Mouse (Mus musculus) kidney, embryonic 16.5 days (tissue): ENCODE measurements around the gene Chchd6. TPM values are rescaled to one million over a fixed set of nuclear protein-coding genes. Genes with fewer than 3 reads are reported as not detected.
A peak's percentile ranks its signal among the peaks of the same experiment; 100 is the strongest.

Experiments used
- ATAC-seq: fragments of 200-750 bp; cut with Nextera tagmentation; 2 replicates; pipeline ENCODE4 v1.8.0; 2017; ENCODE audit warnings: moderate TSS enrichment; ENCODE audit not compliant: low FRiP score, low TSS enrichment
- H3K27ac ChIP-seq: fragments of 300-500 bp; sonication (generic); 2 replicates; pipeline ENCODE4 v1.5.1; 2014; ENCODE audit warnings: low read length
- H3K27me3 ChIP-seq: fragments of 300-500 bp; sonication (generic); 2 replicates; pipeline ENCODE4 v1.6.1; 2014; ENCODE audit warnings: low read length, control low read depth, mixed read lengths; ENCODE audit not compliant: insufficient read depth
- H3K36me3 ChIP-seq: fragments of 300-500 bp; sonication (generic); 2 replicates; pipeline ENCODE4 v1.6.1; 2014; ENCODE audit warnings: low read length, control low read depth, mixed read lengths; ENCODE audit not compliant: insufficient read depth
- H3K4me1 ChIP-seq: fragments of 300-500 bp; sonication (generic); 2 replicates; pipeline ENCODE4 v1.6.1; 2014; ENCODE audit warnings: low read length, control low read depth, mixed read lengths; ENCODE audit not compliant: insufficient read depth
- H3K4me2 ChIP-seq: fragments of 300-500 bp; sonication (generic); replicated peaks from 2 replicates; pipeline ENCODE4 v1.6.1; 2014; ENCODE audit warnings: low read depth, low read length
- H3K4me3 ChIP-seq: fragments of 300-500 bp; sonication (generic); 2 replicates; pipeline ENCODE4 v1.5.1; 2014; ENCODE audit warnings: mild to moderate bottlenecking, low read length
- H3K9ac ChIP-seq: fragments of 300-500 bp; sonication (generic); replicated peaks from 2 replicates; pipeline ENCODE4 v1.6.1; 2014; ENCODE audit warnings: low read length
- H3K9me3 ChIP-seq: fragments of 300-500 bp; sonication (generic); 2 replicates; pipeline ENCODE4 v1.6.1; 2016; ENCODE audit warnings: low read length, control low read depth
- WGBS: fragments of 180-500 bp; shearing (Covaris S2); extraction: QIAGEN DNeasy Blood & Tissue Kit; methylation state at CpG from one replicate; pipeline ENCODE4 v1.1.7; 2014; 5-methylcytosine and 5-hydroxymethylcytosine counted together
- polyA plus RNA-seq: library from polyadenylated mRNA; unstranded; fragments of >200 nt; fragmentation: Nextera tagmentation; extraction: Ambion mirVana; gene quantifications from 2 replicates; pipeline ENCODE4 v1.2.1, GENCODE M21; 2015

The Chchd6 gene
- 67.5 and 72.3 TPM in 2 replicates for polyA plus RNA-seq

DNA sequence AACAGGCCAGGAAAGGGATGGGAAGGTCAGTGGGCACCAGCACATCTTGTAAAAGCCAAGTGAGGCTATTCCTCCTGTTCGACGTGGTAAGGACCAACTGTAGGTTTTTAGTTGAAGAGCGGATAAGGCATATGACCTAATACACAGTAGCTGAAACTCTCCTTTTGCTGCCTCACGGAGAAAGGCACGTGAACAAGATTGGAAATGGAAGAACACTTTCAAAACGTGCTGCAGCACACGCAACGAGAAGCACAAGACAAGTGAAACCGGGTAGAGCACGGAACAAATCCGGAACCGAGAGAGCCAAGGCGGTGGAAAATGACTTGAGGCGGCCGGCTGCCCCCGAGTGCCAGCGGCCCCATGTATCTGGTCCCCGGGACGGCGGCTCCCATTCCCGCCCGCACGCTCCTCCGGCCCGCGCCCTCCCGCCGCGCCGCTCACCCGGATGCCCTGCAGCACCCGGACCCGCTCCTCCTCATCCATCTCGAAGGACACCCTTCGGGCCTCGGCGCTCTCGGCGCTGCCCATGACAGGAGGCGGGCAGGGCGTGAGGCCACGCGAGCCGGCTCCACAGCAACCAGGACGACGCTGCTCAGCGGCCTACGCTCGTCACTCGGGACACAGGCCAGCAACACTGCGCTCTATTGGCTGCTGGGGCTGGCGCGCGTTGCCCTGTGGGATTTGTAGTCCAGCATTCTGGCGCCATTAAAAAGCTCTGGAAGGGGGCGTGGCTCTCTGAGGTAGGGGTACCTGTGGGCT lies at the start of gene Chchd6:
Gene Chchd6 (minus strand): TSS at position 635 of the 759 bp plus-strand sequence.
- H3K27me3 ChIP-seq = no peaks in the 10 kb centered on the region
- peak within 1 kb of the TSS; percentile 79 for H3K4me3 ChIP-seq
- peaks cover 8% of the 10 kb centered on the region; the same call in 1 of the 2 replicates for H3K9me3 ChIP-seq
- H3K9ac ChIP-seq = peak within 1 kb of the TSS; percentile 78
- under 1% methylated on average over 54 of the region's 56 CpGs for WGBS
- peak; percentile 100 for ATAC-seq
- peak within 1 kb of the TSS; percentile 85 for H3K4me2 ChIP-seq
- H3K36me3 ChIP-seq = no peaks in the 10 kb centered on the region
- H3K27ac ChIP-seq = no peak within 1 kb of the TSS
- peaks cover 5% of the 10 kb centered on the region for H3K4me1 ChIP-seq

DNA sequence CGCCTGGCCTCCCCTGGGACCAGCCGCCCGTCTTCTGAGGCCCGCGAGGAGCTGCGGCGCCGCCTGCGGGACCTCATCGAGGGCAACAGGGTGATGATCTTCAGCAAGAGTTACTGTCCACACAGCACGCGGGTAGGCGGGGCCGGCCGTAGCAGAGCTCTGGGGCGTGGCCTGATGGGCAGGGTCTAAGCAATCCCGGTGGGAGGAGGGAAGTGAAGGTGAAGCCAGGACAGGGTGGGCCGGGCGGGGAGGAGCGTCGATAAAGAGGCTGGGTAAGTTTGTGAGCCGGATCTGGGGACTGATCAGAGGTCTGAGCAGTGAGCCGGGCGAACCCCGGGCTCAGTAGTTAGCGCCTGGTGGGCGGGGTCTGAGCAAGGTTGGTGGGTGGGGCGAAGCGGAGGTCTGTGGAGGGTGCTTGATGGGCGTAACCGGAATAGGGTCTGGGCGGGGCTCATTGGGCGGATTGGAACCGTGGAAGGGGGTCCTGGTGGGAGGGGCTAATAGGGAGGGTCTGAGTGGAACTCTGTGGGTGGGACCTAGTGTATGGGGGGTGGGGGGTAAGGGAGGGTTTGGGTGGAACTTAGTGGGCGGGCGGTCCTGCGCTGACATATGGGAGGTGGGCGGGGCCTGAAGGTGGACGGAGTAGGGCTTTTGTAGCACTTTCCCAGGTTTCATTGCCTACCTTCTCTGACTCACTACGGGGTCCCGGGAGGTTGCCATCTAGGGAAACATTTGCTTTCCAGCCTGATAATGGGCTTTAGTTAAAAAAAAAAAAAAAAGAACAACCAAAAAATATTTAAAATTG lies 49.0 kb upstream of the Chchd6 start:
- Histone ChIP-seq H3K9ac (peak overlapping the region; percentile 70), H3K4me1 (peaks cover 7% of the 10 kb centered on the region; the same call in 1 of the 2 replicates), H3K27ac (peak overlapping the region; percentile 97), H3K4me2 (peak overlapping the region; percentile 93), H3K36me3 (no peaks in the 10 kb centered on the region), H3K4me3 (peak overlapping the region; percentile 68), H3K27me3 (no peaks in the 10 kb centered on the region), H3K9me3 (no peaks in the 10 kb centered on the region)
- WGBS = 0% methylated on average over 40 of the region's 41 CpGs
- ATAC-seq = peak; percentile 96

DNA sequence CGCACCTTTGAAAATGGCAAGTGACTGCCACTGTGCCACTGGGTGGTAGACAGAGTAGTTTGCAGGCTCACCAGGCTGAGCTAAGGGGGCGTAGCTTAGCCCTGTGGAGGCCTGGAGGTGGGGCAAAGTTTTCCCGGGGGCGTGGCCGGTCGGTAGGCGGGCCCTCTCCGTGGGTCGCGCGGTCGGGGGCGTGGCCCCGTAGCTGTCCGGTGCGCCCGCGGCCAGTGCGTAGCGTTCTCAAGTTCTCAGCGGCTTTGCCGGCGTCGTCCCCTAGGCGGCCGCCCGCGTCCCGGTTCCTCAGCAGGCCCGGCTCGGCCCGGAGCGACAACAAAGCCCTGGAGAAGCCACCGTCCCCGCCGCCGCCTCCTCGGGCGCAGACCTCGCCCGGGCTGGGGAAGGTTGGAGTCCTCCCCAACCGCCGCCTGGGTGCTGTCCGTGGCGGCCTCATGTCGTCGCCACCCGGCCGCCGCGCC lies 48.4 kb upstream of the Chchd6 start, which contains the start of gene Txnrd3:
Gene Txnrd3 (plus strand): TSS at position 191 of the 473 bp plus-strand sequence.
- H3K27me3 ChIP-seq = no peaks in the 10 kb centered on the region
- H3K4me1 ChIP-seq = peaks cover 7% of the 10 kb centered on the region; the same call in 1 of the 2 replicates
- H3K9me3 ChIP-seq = no peaks in the 10 kb centered on the region
- peak; percentile 94 for ATAC-seq
- no peaks in the 10 kb centered on the region for H3K36me3 ChIP-seq
- peak within 1 kb of the TSS; percentile 97 for H3K27ac ChIP-seq
- 1% methylated on average over 38 of the region's 51 CpGs for WGBS
- peak within 1 kb of the TSS; percentile 70 for H3K9ac ChIP-seq
- peak within 1 kb of the TSS; percentile 93 for H3K4me2 ChIP-seq
- peak within 1 kb of the TSS; percentile 68 for H3K4me3 ChIP-seq

DNA sequence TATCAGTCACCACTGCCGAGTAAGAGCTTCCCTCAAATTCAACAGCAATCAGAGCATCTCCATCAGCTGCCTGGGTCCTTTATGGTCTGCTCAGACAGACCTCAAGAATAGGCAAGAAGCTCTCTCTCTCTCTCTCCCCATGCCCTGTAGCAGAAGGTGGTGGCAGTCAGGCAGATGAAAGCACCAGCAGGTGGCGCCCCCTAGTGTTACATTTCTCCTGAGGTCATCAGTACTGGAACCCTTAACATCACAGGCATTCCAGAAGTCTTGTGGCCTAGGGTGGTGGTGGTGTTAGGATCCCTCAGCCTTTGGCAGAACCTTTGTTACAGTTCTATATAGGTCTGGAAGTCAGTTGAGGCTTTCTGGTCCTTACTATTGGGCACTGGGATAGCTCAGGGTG lies 43.6 kb upstream of the Chchd6 start:
- no peak for ATAC-seq
- Histone ChIP-seq H3K4me1 (peaks cover 7% of the 10 kb centered on the region; the same call in 1 of the 2 replicates), H3K9ac (no peak overlapping the region), H3K4me2 (no peak overlapping the region), H3K9me3 (no peaks in the 10 kb centered on the region), H3K27ac (no peak overlapping the region), H3K27me3 (no peaks in the 10 kb centered on the region), H3K4me3 (no peak overlapping the region), H3K36me3 (no peaks in the 10 kb centered on the region)
- WGBS = 41% methylated on average over 2 of the region's 2 CpGs

DNA sequence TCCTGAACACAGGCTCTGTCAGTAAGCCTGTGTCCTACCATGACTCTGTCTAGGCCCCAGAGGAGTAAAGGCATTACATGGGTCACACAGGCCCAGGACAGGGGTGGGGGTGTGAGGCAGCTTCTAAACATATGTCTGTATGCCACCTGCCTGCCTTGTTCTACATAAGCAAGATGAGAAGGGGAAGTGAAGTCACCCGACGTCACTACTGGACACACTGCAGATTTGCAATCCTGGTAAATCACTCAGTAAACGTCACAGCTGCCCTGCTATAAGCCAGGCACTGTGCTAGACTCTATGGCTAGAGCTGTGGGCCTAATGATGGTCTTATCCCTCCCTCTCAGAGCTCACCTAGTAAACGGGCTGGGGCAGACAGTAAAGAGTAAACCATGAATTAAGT lies 42.5 kb upstream of the Chchd6 start:
- no peaks in the 10 kb centered on the region for H3K9me3 ChIP-seq
- peaks cover under 1% of the 10 kb centered on the region; the same call in 1 of the 2 replicates for H3K4me1 ChIP-seq
- H3K27ac ChIP-seq = no peak overlapping the region
- H3K36me3 ChIP-seq = no peaks in the 10 kb centered on the region
- ATAC-seq = no peak
- no peak overlapping the region for H3K4me2 ChIP-seq
- 68% methylated on average over 4 of the region's 4 CpGs for WGBS
- H3K4me3 ChIP-seq = no peak overlapping the region
- no peak overlapping the region for H3K9ac ChIP-seq
- no peaks in the 10 kb centered on the region for H3K27me3 ChIP-seq

DNA sequence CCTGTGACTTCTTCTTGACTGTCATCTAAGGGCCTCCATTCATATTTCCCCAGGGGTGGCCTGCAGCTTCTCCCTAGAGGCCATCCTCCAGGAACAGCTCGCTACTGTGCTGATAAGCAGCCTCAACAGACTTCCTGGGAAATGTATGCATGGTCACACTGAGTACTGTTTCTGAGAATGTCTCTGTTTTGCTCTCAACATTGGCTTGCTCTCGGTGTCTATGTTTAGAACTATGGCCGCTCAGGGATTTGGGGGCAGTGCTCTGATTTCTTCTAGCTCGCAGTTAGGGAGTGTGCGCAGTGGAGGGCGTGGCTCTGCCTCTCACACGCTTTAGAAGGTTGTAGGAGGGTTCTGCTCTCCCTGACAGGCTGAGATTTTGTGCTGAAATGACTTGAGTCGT lies 38.9 kb upstream of the Chchd6 start:
- no peaks in the 10 kb centered on the region for H3K9me3 ChIP-seq
- 45% methylated on average over 8 of the region's 8 CpGs for WGBS
- H3K4me2 ChIP-seq = no peak overlapping the region
- no peaks in the 10 kb centered on the region for H3K36me3 ChIP-seq
- H3K9ac ChIP-seq = no peak overlapping the region
- H3K4me1 ChIP-seq = 0 out of 2 replicates have a peak, but pooled peaks cover 3% of the 10 kb centered on the region
- H3K27me3 ChIP-seq = no peaks in the 10 kb centered on the region
- no peak for ATAC-seq
- H3K4me3 ChIP-seq = no peak overlapping the region
- H3K27ac ChIP-seq = no peak overlapping the region

DNA sequence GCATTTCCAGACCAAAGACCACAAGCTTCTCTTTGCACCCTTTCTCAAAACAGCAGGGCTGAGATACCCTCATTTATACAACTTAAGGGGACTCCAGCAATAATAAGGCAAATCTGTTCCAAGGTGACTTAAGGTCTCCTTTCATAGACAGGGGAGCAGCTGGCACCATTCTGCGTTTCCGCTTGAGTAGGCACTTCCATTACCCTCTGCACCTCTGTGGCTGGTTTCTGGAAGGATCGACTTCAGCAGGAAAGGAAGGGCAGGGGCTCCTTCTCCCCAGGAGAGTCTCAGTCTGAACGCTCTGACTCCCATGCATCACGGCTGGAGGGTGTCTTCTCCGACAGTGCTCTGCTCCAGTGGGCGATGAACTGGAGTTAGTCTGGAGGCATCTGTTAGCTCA lies 37.7 kb upstream of the Chchd6 start:
- H3K4me2 ChIP-seq = no peak overlapping the region
- H3K4me3 ChIP-seq = no peak overlapping the region
- no peak overlapping the region for H3K9ac ChIP-seq
- no peak for ATAC-seq
- H3K9me3 ChIP-seq = no peaks in the 10 kb centered on the region
- no peaks in the 10 kb centered on the region for H3K27me3 ChIP-seq
- no peak overlapping the region for H3K27ac ChIP-seq
- 30% methylated on average over 7 of the region's 7 CpGs for WGBS
- no peaks in the 10 kb centered on the region for H3K36me3 ChIP-seq
- H3K4me1 ChIP-seq = 0 out of 2 replicates have a peak, but pooled peaks cover 3% of the 10 kb centered on the region

DNA sequence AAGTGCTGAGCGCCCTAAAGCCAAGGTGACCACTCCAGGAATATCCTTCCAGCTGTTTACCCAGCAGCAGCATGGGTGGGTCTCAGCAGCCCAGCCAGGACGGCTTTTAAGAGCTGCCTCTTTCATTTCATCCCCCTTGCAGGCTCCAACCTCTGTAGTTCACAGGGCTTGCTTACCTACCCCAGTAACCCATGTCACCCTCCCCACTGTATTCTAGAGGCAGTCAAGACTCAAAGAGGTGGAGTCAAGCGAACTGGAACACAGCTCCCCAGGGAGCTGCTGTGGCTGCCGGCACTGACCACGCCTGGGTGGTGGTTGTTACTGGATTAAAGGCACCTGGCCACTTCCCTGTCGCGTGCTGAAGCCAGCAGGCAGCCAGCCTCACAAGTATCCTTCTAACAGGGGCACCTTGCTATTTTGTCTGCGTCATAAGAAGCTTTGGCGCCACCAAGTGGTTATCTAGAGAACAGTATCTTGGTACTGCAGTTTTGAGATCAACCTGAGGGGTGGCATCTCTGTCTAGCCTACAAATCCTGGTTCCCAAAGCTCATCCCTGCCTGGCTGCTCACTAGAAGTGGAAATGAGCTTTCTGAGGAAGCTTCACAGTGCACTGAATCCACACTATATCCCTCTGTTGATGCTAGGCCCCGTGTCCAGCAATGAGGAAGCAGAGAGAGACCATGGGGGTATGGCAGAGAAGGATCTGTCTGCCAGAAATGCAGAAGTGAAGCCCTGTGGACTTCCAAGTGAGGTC lies 36.5 kb upstream of the Chchd6 start:
- no peaks in the 10 kb centered on the region for H3K9me3 ChIP-seq
- no peak overlapping the region for H3K27ac ChIP-seq
- no peaks in the 10 kb centered on the region for H3K27me3 ChIP-seq
- H3K4me1 ChIP-seq = 0 out of 2 replicates have a peak, but pooled peaks cover 3% of the 10 kb centered on the region
- peak; percentile 83 for ATAC-seq
- no peaks in the 10 kb centered on the region for H3K36me3 ChIP-seq
- peak overlapping the region; percentile 22; the same call in 1 of the 2 replicates for H3K4me2 ChIP-seq
- WGBS = 11% methylated on average over 10 of the region's 10 CpGs
- H3K9ac ChIP-seq = 0 out of 2 replicates have a peak overlapping the region, but pooled peaks have one; percentile 44
- H3K4me3 ChIP-seq = no peak overlapping the region
